Mouse (Mus musculus): ENCODE data around the gene Pcsk7.

GRCm38 (mm10) chr9:45932571-45933415, 26.5 kb downstream of the Pcsk7 start:
- TF ChIP-seq CTCF (IDR thresholded peaks at IDR 0.05 in 2 of 3, conservative IDR thresholded peaks at IDR 0.05 in 1 of 3; ENCODE audit: control insufficient read depth in 1 of 3, insufficient read depth in 1 of 3, low read depth in 2 of 3, low read length in 3 of 3, poor library complexity in 1 of 3, severe bottlenecking in 1 of 3) (no peak), POLR2A (IDR thresholded peaks at IDR 0.05; ENCODE audit: control insufficient read depth in 1 of 2, insufficient read depth in 1 of 2, low read depth in 1 of 2, low read length in 2 of 2, poor library complexity in 1 of 2) (no peak), JUND (IDR thresholded peaks at IDR 0.05; ENCODE audit: low read depth, low read length) (no peak)

Measured in MEL (cell line).